ENCODE assay signal across 10 mouse cellular contexts in genomic region chr15:95943470-95943869, GRCm38 (mm10).
DNase-seq lines count a peak whose midpoint lies in the region; ATAC-seq and TF ChIP-seq lines count a peak whose summit lies in the region.
"Had no signal": no experiment of that assay in that cellular context is flagged by ENCODE, and none has a peak within 500 bp of the region (broad histone marks: within the 10 kb centered on the region; RNA-seq: fewer than 3 reads in every experiment).

No protein-coding gene starts in this region.

- H3K9me3 ChIP-seq in liver, embryonic 13.5 days (replicated peaks): no peaks in the 10 kb centered on the region
- H3K9me3 ChIP-seq: neural tube, embryonic 12.5 days had no signal

- H3K9ac ChIP-seq in liver, embryonic 13.5 days: no peak overlapping the region
- H3K9ac ChIP-seq: heart, embryonic 13.5 days; neural tube, embryonic 12.5 days had no signal

- no peak overlapping the region for H3K4me3 ChIP-seq in testis, adult 2 months (ENCODE audit: control insufficient read depth, low read depth, low read length)
- no peak overlapping the region for H3K4me3 ChIP-seq in liver, embryonic 13.5 days (replicated peaks)
- H3K4me3 ChIP-seq: heart, embryonic 13.5 days; neural tube, embryonic 12.5 days had no signal

- no peak for TF ChIP-seq POLR2A in testis, adult 2 months (IDR thresholded peaks at IDR 0.05; ENCODE audit: control insufficient read depth, low read depth, low read length)

- peak; percentile 38 for DNase-seq in adrenal gland, postnatal 10 days
- DNase-seq in adrenal gland, adult 18-20 months (ENCODE audit: low spot score in 2 of 2): no peak
- DNase-seq in testis, postnatal 10 days (ENCODE audit: low spot score): no peak
- no peak for DNase-seq in liver, embryonic 13.5 days
- peak; percentile 44 for DNase-seq in thymus, postnatal 0 days (ENCODE audit: low spot score)
- DNase-seq in urinary bladder, postnatal 4 days (ENCODE audit: low spot score in 2 of 2): no peak
- no peak for DNase-seq in frontal cortex, adult 2 months (ENCODE audit: extremely low spot score in 1 of 2, low spot score in 1 of 2)

- WGBS in liver, embryonic 13.5 days (ENCODE audit: insufficient replicate concordance): 46% methylated on average over 4 of the region's 4 CpGs

- no peaks in the 10 kb centered on the region for H3K36me3 ChIP-seq in testis, adult 2 months (ENCODE audit: control insufficient read depth, insufficient read depth, low read length)
- peaks cover 32% of the 10 kb centered on the region for H3K36me3 ChIP-seq in liver, embryonic 13.5 days

- ATAC-seq in liver, embryonic 13.5 days (ENCODE audit: low read depth): peak; percentile 59

- no peaks in the 10 kb centered on the region for H3K27me3 ChIP-seq in testis, adult 2 months (ENCODE audit: control insufficient read depth, insufficient read depth, low read length)
- no peaks in the 10 kb centered on the region for H3K27me3 ChIP-seq in liver, embryonic 13.5 days
- H3K27me3 ChIP-seq: heart, embryonic 13.5 days; neural tube, embryonic 12.5 days had no signal

- peaks cover 2% of the 10 kb centered on the region; the same call in 1 of the 2 replicates for H3K4me1 ChIP-seq in testis, adult 2 months (ENCODE audit: control insufficient read depth, insufficient read depth, low read length)
- H3K4me1 ChIP-seq in liver, embryonic 13.5 days (replicated peaks): no peaks in the 10 kb centered on the region
- H3K4me1 ChIP-seq: neural tube, embryonic 12.5 days had no signal

- H3K27ac ChIP-seq in testis, adult 2 months (ENCODE audit: control insufficient read depth, insufficient read depth, low read depth, low read length): no peak overlapping the region
- H3K27ac ChIP-seq in liver, embryonic 13.5 days: no peak overlapping the region
- H3K27ac ChIP-seq: heart, embryonic 13.5 days; neural tube, embryonic 12.5 days had no signal

- 0 out of 2 replicates have a peak, but pooled peaks have one; percentile 23 for TF ChIP-seq CTCF in testis, adult 2 months (IDR thresholded peaks at IDR 0.05; ENCODE audit: control insufficient read depth, insufficient read depth, insufficient replicate concordance, low read depth, low read length)

- H3K4me2 ChIP-seq in liver, embryonic 13.5 days: no peak overlapping the region
- H3K4me2 ChIP-seq: heart, embryonic 13.5 days; neural tube, embryonic 12.5 days had no signal

Comparison
In these comparisons a context has a peak if more than half of its experiments do, and no peak if none do; other contexts are left out.
1. DNase-seq: peak in adrenal gland, postnatal 10 days (single experiment) and thymus, postnatal 0 days (single experiment); none in adrenal gland, adult 18-20 months (0 of 2), testis, postnatal 10 days (single experiment), liver, embryonic 13.5 days (single experiment), urinary bladder, postnatal 4 days (0 of 2) and frontal cortex, adult 2 months (0 of 2).